Mouse (Mus musculus) inflammation-experienced regulatory T-cells (primary cell): Measurements from ENCODE around the gene Gm7978. TPM values are rescaled to one million over a fixed set of nuclear protein-coding genes. Genes with fewer than 3 reads are reported as not detected.

Source experiments
- polyA plus RNA-seq, 2 experiments: library from polyadenylated mRNA; unstranded; fragments of 100-300 nt; shearing (Covaris generic); gene quantifications; one replicate each; pipeline ENCODE4 v1.2.1; 2017

Gene Gm7978
- polyA plus RNA-seq: not detected

GRCm38 (mm10) chr5:95736073-95736472, at the start of gene Gm7978:
Gm7978 (minus strand) TSS chr5:95736173.

GRCm38 (mm10) chr5:95775690-95776089, 39.7 kb upstream of the Gm7978 start, which contains the start of gene E330014E10Rik:
E330014E10Rik (plus strand) TSS chr5:95775990.

GRCm38 (mm10) chr5:95741714-95742113, 5.7 kb upstream of the Gm7978 start, which contains the start of gene Gm7982:
Gm7982 (plus strand) TSS chr5:95742014.

Other genes with a start within 250 kb of the Gm7978 start
- under 1 TPM; 0.23 to 0.76 TPM for gene Gm3286, start 225.4 kb downstream of the Gm7978 start, polyA plus RNA-seq
- not detected for gene Gm7971, start 141.3 kb downstream of the Gm7978 start, polyA plus RNA-seq
- 1 to 10 TPM in 1 of 2 experiments, not detected in 1; 3.3 TPM for gene Gm7982, start 5.8 kb upstream of the Gm7978 start, polyA plus RNA-seq
- gene E330014E10Rik, start 39.8 kb upstream of the Gm7978 start, polyA plus RNA-seq: under 1 TPM in 1 of 2 experiments, not detected in 1; 0.08 TPM
- gene Cxcl13, start 220.8 kb upstream of the Gm7978 start, polyA plus RNA-seq: 1 to 10 TPM; 1.4 to 2.5 TPM